Mouse (Mus musculus) cerebellum, adult 2 months (tissue): ENCODE measurements around the gene Serpina3k. TPM values are rescaled to one million over a fixed set of nuclear protein-coding genes. Genes with fewer than 3 reads are reported as not detected.
"Not testable (repeated sequence)": the region's sequence is repeated elsewhere in the genome, so short reads cannot be mapped to it uniquely, and the experiment has no call there.

Experiments
- DNase-seq, 2 experiments: peaks; one replicate each; pipeline ENCODE4 v3.0.0; 2021
- H3K27ac ChIP-seq: fragments of 200-500 bp; 2 replicates; pipeline ENCODE4 v1.5.1; 2012; ENCODE audit warnings: low read length, control low read depth, inconsistent platforms; ENCODE audit not compliant: insufficient read depth
- H3K27me3 ChIP-seq: fragments of 200-500 bp; 2 replicates; pipeline ENCODE4 v1.6.1; 2012; ENCODE audit warnings: inconsistent platforms, mild to moderate bottlenecking, low read length, moderate library complexity; ENCODE audit not compliant: control insufficient read depth, insufficient read depth
- H3K4me1 ChIP-seq: fragments of 200-500 bp; 2 replicates; pipeline ENCODE4 v1.6.1; 2011; ENCODE audit warnings: low read length; ENCODE audit not compliant: control insufficient read depth, insufficient read depth
- H3K4me3 ChIP-seq: fragments of 200-500 bp; replicated peaks from 2 replicates; pipeline ENCODE3; 2011; ENCODE audit warnings: mild to moderate bottlenecking, low read depth, low read length, control low read depth; ENCODE audit not compliant: insufficient read depth
- CTCF ChIP-seq: fragments of 200-500 bp; IDR thresholded peaks from 2 replicates; pipeline ENCODE4 v1.5.1; 2011; ENCODE audit warnings: low read depth, mild to moderate bottlenecking, control low read depth, low read length, moderate library complexity, borderline replicate concordance; ENCODE audit not compliant: insufficient read depth
- POLR2A ChIP-seq: fragments of 200-500 bp; IDR thresholded peaks from 2 replicates; pipeline ENCODE4 v1.6.1; 2011; ENCODE audit warnings: low read length, control low read depth, borderline replicate concordance; ENCODE audit not compliant: insufficient read depth
- whole genome bisulfite sequencing: fragments of 180-500 bp; shearing (Covaris S2); methylation state at CpG from one replicate; pipeline ENCODE4 v1.1.7; 2018; 5-methylcytosine and 5-hydroxymethylcytosine counted together
- polyA plus RNA-seq: library from polyadenylated mRNA; depleted of rRNA; stranded (reverse); fragments of >200 nt; gene quantifications from 2 replicates; pipeline ENCODE4 v1.2.3, GENCODE M21; 2012; rRNA removed

Gene Serpina3k
- polyA plus RNA-seq, 1 experiment = not detected

DNA sequence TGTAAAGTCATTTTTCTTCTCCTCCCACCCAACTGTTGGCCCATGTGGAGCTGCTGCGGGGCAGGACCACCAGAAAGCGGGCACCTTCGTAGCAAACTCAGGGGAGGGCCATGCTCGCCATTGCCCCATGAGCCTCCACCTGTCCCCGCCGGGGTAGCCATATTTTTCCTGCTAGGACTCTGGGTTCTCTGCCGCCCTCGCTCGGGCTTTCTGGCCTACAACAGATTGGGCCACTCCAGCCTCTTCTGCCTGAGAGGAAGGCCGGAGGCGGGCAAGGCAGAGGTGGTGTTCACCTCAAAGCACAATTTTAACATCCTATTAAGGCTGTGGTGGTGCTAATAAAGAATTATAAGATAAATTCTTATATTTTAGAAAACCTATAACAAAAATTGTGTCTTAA, 41.6 kb downstream of the Serpina3k start:
- WGBS = 93% methylated on average over 11 of the region's 11 CpGs
- TF ChIP-seq CTCF = no peak
- TF ChIP-seq POLR2A = no peak
- H3K4me1 ChIP-seq = no peaks in the 10 kb centered on the region
- no peak overlapping the region for H3K27ac ChIP-seq
- H3K27me3 ChIP-seq = no peaks in the 10 kb centered on the region
- DNase-seq = no peak
- H3K4me3 ChIP-seq = no peak overlapping the region

GRCm38 (mm10) chr12:104381071-104381604, 42.9 kb downstream of the Serpina3k start:
- 94% methylated on average over 8 of the region's 8 CpGs for WGBS
- DNase-seq, H3K27me3 ChIP-seq, H3K4me1 ChIP-seq, H3K4me3 ChIP-seq, H3K27ac ChIP-seq: not testable (repeated sequence)

- DNase-seq, H3K4me1 ChIP-seq, H3K27me3 ChIP-seq, H3K27ac ChIP-seq, H3K4me3 ChIP-seq: not testable (repeated sequence)
Observed at GRCm38 (mm10) chr12:104385987-104386386, 47.7 kb downstream of the Serpina3k start.

DNA sequence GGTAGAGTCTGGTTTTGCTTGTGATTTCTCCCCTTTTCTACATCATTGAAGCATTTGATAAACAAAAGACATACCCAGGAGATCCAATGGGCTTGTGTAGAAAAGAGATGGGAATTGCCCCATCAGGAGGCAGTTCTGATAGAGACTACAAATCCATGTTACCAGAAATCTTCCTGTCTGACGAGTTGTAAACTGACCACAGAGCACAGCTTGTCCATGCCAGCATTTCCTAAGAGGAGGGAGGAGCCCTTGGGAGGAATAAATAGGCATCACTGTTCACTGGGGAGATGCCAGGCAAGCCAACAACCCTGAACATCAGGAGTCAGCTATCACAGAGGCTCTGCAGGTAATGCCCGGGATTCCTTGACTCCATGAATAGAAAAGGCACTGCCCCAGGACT, 48.6 kb downstream of the Serpina3k start:
- not testable (repeated sequence) for H3K27ac ChIP-seq, H3K4me3 ChIP-seq, H3K27me3 ChIP-seq, H3K4me1 ChIP-seq, DNase-seq
- 54% methylated on average over 2 of the region's 2 CpGs for WGBS

GRCm38 (mm10) chr12:104388477-104388876, 50.2 kb downstream of the Serpina3k start:
- DNase-seq = no peak
- no peak for TF ChIP-seq POLR2A
- TF ChIP-seq CTCF = no peak
- H3K27me3 ChIP-seq = no peaks in the 10 kb centered on the region
- H3K4me1 ChIP-seq = no peaks in the 10 kb centered on the region
- H3K4me3 ChIP-seq = no peak overlapping the region
- H3K27ac ChIP-seq = no peak overlapping the region

DNA sequence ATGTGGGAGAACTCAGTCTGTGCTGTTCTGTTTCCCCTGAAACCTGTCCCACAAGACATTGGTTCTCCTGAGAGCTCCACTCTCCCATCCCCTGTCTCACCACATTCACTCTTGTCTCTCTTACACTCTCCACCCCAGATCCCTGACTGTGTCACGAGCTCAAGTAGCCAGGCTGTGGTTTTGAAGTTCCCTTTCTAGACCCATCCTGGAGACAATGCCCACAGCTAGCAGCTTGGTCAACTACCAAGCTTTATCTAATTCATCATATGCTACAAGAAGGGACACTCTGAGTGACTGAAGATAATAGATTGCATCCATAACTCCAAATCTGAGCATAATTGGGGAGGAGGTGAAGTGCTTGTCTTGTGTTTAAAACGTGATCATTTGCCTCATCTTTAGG, 52.8 kb downstream of the Serpina3k start:
- H3K4me3 ChIP-seq, H3K27ac ChIP-seq, DNase-seq, H3K27me3 ChIP-seq, H3K4me1 ChIP-seq: not testable (repeated sequence)
- WGBS = 60% methylated on average over 2 of the region's 2 CpGs

Other genes with a start within 250 kb of the Serpina3k start
- gene Serpina5, start 237.4 kb upstream of the Serpina3k start, polyA plus RNA-seq = not detected in 2 replicates
- not detected in 2 replicates for gene Serpina3a, start 225.8 kb upstream of the Serpina3k start, polyA plus RNA-seq
- not detected in 2 replicates for gene Serpina3b, start 210.5 kb upstream of the Serpina3k start, polyA plus RNA-seq
- 0.19 and 0.31 TPM in 2 replicates for gene Serpina3c, start 184.6 kb upstream of the Serpina3k start, polyA plus RNA-seq
- 0.11 TPM in 1 of 2 replicates, not detected in the other for gene Serpina3f, start 123.9 kb upstream of the Serpina3k start, polyA plus RNA-seq
- gene Serpina3g, start 102.2 kb upstream of the Serpina3k start, polyA plus RNA-seq = 2.2 and 2.9 TPM in 2 replicates
- gene Serpina3i, start 75.4 kb upstream of the Serpina3k start, polyA plus RNA-seq = 0.05 TPM in 1 of 2 replicates, not detected in the other
- not detected in 2 replicates for gene Serpina3j, start 23.9 kb upstream of the Serpina3k start, polyA plus RNA-seq
- 0.06 TPM in 1 of 2 replicates, not detected in the other for gene Serpina3m, start within 50 bp of the Serpina3k start, polyA plus RNA-seq
- gene Serpina3n, start 68.2 kb downstream of the Serpina3k start, polyA plus RNA-seq = 14.3 and 21.1 TPM in 2 replicates
- not detected in 2 replicates for gene Gsc, start 134.8 kb downstream of the Serpina3k start, polyA plus RNA-seq